Mouse (Mus musculus): Measurements from ENCODE around the gene Creg1. TPM values are rescaled to one million over a fixed set of nuclear protein-coding genes. Genes with fewer than 3 reads are reported as not detected.

Creg1 gene
- polyA plus RNA-seq, 1 experiment from 2014 or later, result 41.6 TPM

DNA sequence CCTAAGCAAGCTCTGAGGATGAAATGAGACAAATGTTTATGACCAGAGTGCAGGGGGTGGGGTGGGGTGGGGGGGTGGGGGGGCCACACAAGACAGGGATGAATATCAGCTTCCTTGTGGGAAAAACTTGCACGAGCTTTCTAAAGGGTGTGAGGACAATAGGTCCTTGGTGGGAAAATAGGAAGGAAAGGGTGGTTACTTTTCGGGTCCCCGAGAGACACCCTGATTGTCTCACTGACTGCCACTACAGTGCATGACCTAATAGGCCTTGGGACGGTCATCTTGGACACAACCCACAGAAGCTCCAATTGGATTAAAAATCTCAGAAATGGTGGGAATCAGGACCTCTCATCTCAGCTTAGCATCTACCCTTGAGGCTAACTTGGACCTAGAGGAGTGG lies 55.6 kb downstream of the Creg1 start:
- Histone ChIP-seq H3K9ac (ENCODE audit: low read length) (no peak overlapping the region), H3K4me3 (ENCODE audit: low read depth, low read length) (no peak overlapping the region), H3K4me2 (ENCODE audit: low read depth, severe bottlenecking) (no peak overlapping the region), H3K36me3 (ENCODE audit: control insufficient read depth, insufficient read depth, low read length) (no peaks in the 10 kb centered on the region), H3K4me1 (ENCODE audit: control insufficient read depth, insufficient read depth, low read length) (peaks cover 15% of the 10 kb centered on the region), H3K27me3 (ENCODE audit: control insufficient read depth, insufficient read depth, low read length) (no peaks in the 10 kb centered on the region), H3K9me3 (ENCODE audit: control insufficient read depth, low read length) (no peaks in the 10 kb centered on the region), H3K27ac (replicated peaks; ENCODE audit: low read depth, low read length) (no peak overlapping the region)
- ATAC-seq (ENCODE audit: insufficient number of reproducible peaks, low FRiP score, low TSS enrichment, low read depth), result no peak
- WGBS, result 87% methylated on average over 4 of the region's 4 CpGs
- no peak for DNase-seq (ENCODE audit: low spot score)

DNA sequence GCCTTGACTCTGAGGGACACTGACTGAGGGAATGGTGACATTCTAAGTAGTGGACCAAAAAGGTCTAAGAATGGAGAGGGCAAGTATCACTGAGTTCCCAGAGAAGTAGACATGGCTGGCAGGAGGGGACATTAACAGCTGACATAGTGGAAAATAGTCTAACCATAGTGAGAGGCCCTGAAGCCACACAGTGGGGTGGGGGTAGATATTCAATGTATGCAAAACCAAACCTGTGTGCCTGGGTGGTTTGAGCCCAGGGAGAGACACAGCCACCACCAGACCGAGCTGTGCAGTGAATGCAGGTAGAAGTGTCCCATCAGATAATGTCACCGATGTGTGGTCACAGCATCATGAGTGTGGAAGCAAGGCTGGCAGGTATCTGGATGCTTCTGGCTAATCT lies 58.5 kb downstream of the Creg1 start:
- Histone ChIP-seq H3K4me2 (ENCODE audit: low read depth, severe bottlenecking) (no peak overlapping the region), H3K27ac (replicated peaks; ENCODE audit: low read depth, low read length) (no peak overlapping the region), H3K9me3 (ENCODE audit: control insufficient read depth, low read length) (no peaks in the 10 kb centered on the region), H3K36me3 (ENCODE audit: control insufficient read depth, insufficient read depth, low read length) (no peaks in the 10 kb centered on the region), H3K4me3 (ENCODE audit: low read depth, low read length) (no peak overlapping the region), H3K9ac (ENCODE audit: low read length) (no peak overlapping the region), H3K4me1 (ENCODE audit: control insufficient read depth, insufficient read depth, low read length) (peaks cover 4% of the 10 kb centered on the region; the same call in 1 of the 2 replicates), H3K27me3 (ENCODE audit: control insufficient read depth, insufficient read depth, low read length) (no peaks in the 10 kb centered on the region)
- 98% methylated on average over 2 of the region's 2 CpGs for WGBS
- ATAC-seq (ENCODE audit: insufficient number of reproducible peaks, low FRiP score, low TSS enrichment, low read depth), result no peak
- DNase-seq (ENCODE audit: low spot score), result no peak

Other genes starting within 250 kb of the Creg1 start
- gene Mpzl1, start 129.2 kb upstream of the Creg1 start, polyA plus RNA-seq (2014; fragmentation: Nextera tagmentation; extraction: Ambion mirVana), result 161 and 167 TPM in 2 replicates
- 6.1 and 8.9 TPM in 2 replicates for gene Rcsd1, start 54.0 kb upstream of the Creg1 start, polyA plus RNA-seq (2014; fragmentation: Nextera tagmentation; extraction: Ambion mirVana)
- gene Cd247, start 24.9 kb downstream of the Creg1 start, polyA plus RNA-seq (2014; fragmentation: Nextera tagmentation; extraction: Ambion mirVana), result 1.2 and 1.6 TPM in 2 replicates
- gene Pou2f1, start 238.9 kb downstream of the Creg1 start, polyA plus RNA-seq (2014; fragmentation: Nextera tagmentation; extraction: Ambion mirVana), result 33.7 and 34.2 TPM in 2 replicates

Data from limb, embryonic 11.5 days (tissue).